Mouse (Mus musculus) stomach, postnatal 0 days (tissue): ENCODE data around the gene St6galnac4. TPM values are rescaled to one million over a fixed set of nuclear protein-coding genes. Genes with fewer than 3 reads are reported as not detected.

Source experiments
- ATAC-seq: fragments of 200-750 bp; cut with Nextera tagmentation; 2 replicates; pipeline ENCODE4 v1.8.0; 2017; ENCODE audit not compliant: low FRiP score, low TSS enrichment
- DNase-seq: peaks from one replicate; pipeline ENCODE4 v3.0.0-alpha.2; 2016; ENCODE audit warnings: low spot score
- H3K27ac ChIP-seq: fragments of 300-500 bp; sonication (generic); replicated peaks from 2 replicates; pipeline ENCODE4 v1.5.1; 2014; ENCODE audit warnings: mild to moderate bottlenecking, control low read depth
- H3K27me3 ChIP-seq: fragments of 300-500 bp; sonication (generic); 2 replicates; pipeline ENCODE4 v1.6.1; 2014; ENCODE audit warnings: low read length; ENCODE audit not compliant: control insufficient read depth, insufficient read depth
- H3K36me3 ChIP-seq: fragments of 300-500 bp; sonication (generic); 2 replicates; pipeline ENCODE4 v1.6.1; 2014; ENCODE audit warnings: low read length, mixed read lengths; ENCODE audit not compliant: control insufficient read depth, insufficient read depth
- H3K4me1 ChIP-seq: fragments of 300-500 bp; sonication (generic); replicated peaks from 2 replicates; pipeline ENCODE4 v1.6.1; 2014; ENCODE audit warnings: antibody characterized with exemption; ENCODE audit not compliant: control insufficient read depth, insufficient read depth
- H3K4me2 ChIP-seq: fragments of 300-500 bp; sonication (generic); replicated peaks from 2 replicates; pipeline ENCODE4 v1.6.1; 2014; ENCODE audit warnings: low read depth, mild to moderate bottlenecking, control low read depth, moderate library complexity
- H3K4me3 ChIP-seq: fragments of 300-500 bp; sonication (generic); 2 replicates; pipeline ENCODE4 v1.5.1; 2014; ENCODE audit warnings: low read depth, low read length, control low read depth
- H3K9ac ChIP-seq: fragments of 300-500 bp; sonication (generic); 2 replicates; pipeline ENCODE4 v1.6.1; 2014; ENCODE audit warnings: mild to moderate bottlenecking, low read length, control low read depth, mixed read lengths
- H3K9me3 ChIP-seq: fragments of 300-500 bp; sonication (generic); 2 replicates; pipeline ENCODE4 v1.6.1; 2016; ENCODE audit warnings: low read length; ENCODE audit not compliant: control insufficient read depth
- CTCF ChIP-seq: IDR thresholded peaks from 2 replicates; pipeline ENCODE4 v1.5.1; 2016; ENCODE audit warnings: antibody characterized with exemption, low read depth, mild to moderate bottlenecking, moderate library complexity
- EP300 ChIP-seq: optimal IDR thresholded peaks from 2 replicates; pipeline ENCODE3; 2016; ENCODE audit warnings: antibody characterized with exemption
- WGBS: fragments of 180-500 bp; shearing (Covaris S2); extraction: QIAGEN DNeasy Blood & Tissue Kit; methylation state at CpG from one replicate; pipeline ENCODE4 v1.1.7; 2014; 5-methylcytosine and 5-hydroxymethylcytosine counted together
- polyA plus RNA-seq: library from polyadenylated mRNA; unstranded; fragments of >200 nt; fragmentation: Nextera tagmentation; extraction: Ambion mirVana; gene quantifications from 2 replicates; pipeline ENCODE4 v1.2.1, GENCODE M21; 2015

The St6galnac4 gene
- polyA plus RNA-seq, 1 experiment from 2014 or later, result 7.7 TPM

DNA sequence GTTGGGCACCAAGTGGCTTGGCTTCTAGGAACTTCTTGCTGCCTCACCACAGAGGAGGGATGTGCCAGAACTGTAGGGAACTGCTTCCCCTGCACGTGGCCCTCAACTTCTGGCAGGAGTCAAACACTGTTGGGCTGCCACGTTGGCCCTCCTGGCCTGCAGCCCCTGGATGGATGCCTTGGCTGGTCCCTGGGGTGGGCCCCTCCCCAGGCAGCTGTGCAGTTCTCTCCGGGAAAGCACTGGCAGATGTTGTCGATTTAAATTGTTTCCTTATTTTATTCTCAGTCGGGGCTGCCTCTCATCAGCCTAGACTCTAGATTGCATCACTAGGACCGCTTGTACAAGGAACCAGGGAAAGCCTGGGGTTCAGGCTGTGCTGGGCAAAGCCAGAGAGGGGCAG is 37.1 kb upstream of the St6galnac4 start:
- Histone ChIP-seq H3K27ac (peak overlapping the region; percentile 67; the same call in 1 of the 2 replicates), H3K4me3 (no peak overlapping the region), H3K27me3 (no peaks in the 10 kb centered on the region), H3K9ac (no peak overlapping the region), H3K4me2 (no peak overlapping the region), H3K4me1 (peaks cover 12% of the 10 kb centered on the region), H3K9me3 (no peaks in the 10 kb centered on the region), H3K36me3 (no peaks in the 10 kb centered on the region)
- DNase-seq (peak; percentile 23), ATAC-seq (peak; percentile 39; the same call in 1 of the 2 replicates)
- TF ChIP-seq EP300 (no peak), CTCF (no peak)
- 26% methylated on average over 6 of the region's 6 CpGs for WGBS

DNA sequence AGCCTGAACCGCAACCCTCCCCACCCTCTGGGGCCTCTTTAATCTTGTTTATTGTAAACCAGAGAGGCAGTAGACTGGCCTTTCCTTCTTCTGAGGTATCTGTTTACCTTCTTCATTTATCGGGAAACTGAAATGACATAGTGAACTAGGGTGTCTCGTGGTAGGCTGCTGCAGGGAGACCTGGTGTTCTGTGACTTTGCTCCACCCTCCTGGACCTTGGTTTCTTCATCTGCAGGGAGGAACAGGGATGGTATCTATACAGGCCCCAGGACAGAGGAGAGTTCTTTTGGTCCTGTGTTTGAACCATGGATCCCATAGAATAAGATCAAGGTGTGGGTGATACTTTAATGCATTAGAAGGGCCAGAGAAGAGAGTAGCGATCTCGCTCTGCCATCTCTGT is 35.7 kb upstream of the St6galnac4 start:
- no peaks in the 10 kb centered on the region for H3K36me3 ChIP-seq
- WGBS, result 61% methylated on average over 5 of the region's 5 CpGs
- DNase-seq (no peak), ATAC-seq (no peak)
- H3K27me3 ChIP-seq, result no peaks in the 10 kb centered on the region
- no peak overlapping the region for H3K4me2 ChIP-seq
- H3K27ac ChIP-seq, result peak overlapping the region; percentile 45; the same call in 1 of the 2 replicates
- no peak overlapping the region for H3K9ac ChIP-seq
- no peaks in the 10 kb centered on the region for H3K9me3 ChIP-seq
- H3K4me1 ChIP-seq, result peaks cover 12% of the 10 kb centered on the region
- no peak overlapping the region for H3K4me3 ChIP-seq
- TF ChIP-seq CTCF, result no peak
- TF ChIP-seq EP300, result no peak

DNA sequence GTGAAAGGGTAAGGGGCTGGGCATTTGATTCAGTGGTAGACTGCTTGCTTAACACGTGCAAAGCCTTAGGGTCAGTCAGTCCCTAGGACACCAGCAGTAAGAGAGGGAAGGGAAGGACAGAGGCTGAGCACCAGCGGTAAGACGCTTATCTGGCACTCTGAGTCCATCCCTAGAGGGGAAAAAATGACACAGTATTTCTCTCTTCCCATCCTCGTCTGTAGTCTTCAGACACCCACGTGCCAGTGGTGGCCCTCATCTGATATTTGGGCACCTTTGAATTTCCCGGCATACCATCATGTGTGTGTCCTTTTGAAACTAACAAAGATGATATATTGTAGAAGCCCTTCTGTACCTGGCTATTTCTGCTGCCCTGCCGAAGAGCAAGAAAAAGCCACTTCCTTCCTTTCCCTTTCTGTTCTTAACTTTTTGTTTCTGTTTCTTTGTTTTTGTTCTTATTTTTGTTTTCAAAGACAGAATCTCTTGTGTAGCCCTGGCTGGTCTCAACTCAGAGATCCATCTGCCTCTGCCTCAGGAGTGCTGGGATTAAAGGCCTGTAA is 33.2 kb upstream of the St6galnac4 start:
- Histone ChIP-seq H3K4me2 (no peak overlapping the region), H3K4me3 (no peak overlapping the region), H3K36me3 (no peaks in the 10 kb centered on the region), H3K9me3 (no peaks in the 10 kb centered on the region), H3K27me3 (no peaks in the 10 kb centered on the region), H3K4me1 (peaks cover 12% of the 10 kb centered on the region), H3K9ac (no peak overlapping the region), H3K27ac (0 out of 2 replicates have a peak overlapping the region, but pooled peaks have one; percentile 4)
- DNase-seq (no peak), ATAC-seq (no peak)
- TF ChIP-seq CTCF, result no peak
- no peak for TF ChIP-seq EP300
- 65% methylated on average over 7 of the region's 7 CpGs for WGBS

GRCm38 (mm10) chr2:32555484-32555883 is 31.4 kb upstream of the St6galnac4 start:
- Histone ChIP-seq H3K9ac (no peak overlapping the region), H3K27me3 (no peaks in the 10 kb centered on the region), H3K4me2 (no peak overlapping the region), H3K36me3 (0 out of 2 replicates have a peak, but pooled peaks cover 2% of the 10 kb centered on the region), H3K27ac (peak overlapping the region; percentile 61), H3K4me3 (no peak overlapping the region), H3K4me1 (peaks cover 2% of the 10 kb centered on the region; the same call in 1 of the 2 replicates), H3K9me3 (no peaks in the 10 kb centered on the region)
- ATAC-seq (peak; percentile 72), DNase-seq (peak; percentile 64)
- TF ChIP-seq EP300 (no peak), CTCF (no peak)
- 48% methylated on average over 4 of the region's 4 CpGs for WGBS

DNA sequence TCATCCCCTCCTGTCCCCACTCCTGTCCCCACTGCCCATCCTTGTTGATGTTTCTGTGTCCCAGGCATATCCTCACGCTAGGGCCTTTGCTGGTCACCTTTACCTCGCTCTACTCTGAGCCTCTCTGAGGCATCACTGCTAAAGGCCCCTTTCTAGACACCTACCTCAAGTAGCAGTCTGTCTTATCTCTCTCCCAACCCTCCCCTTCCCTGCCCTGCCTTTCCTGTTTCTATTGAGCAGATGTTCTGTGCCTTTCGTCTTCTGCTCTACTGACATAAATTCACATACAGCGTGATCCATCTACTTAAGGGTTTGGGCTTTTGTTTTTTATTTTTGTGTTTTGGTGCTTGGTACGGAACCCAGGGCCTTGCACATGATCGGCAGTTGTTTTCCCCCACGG is 30.9 kb upstream of the St6galnac4 start:
- WGBS, result 79% methylated on average over 7 of the region's 7 CpGs
- peak overlapping the region; percentile 61; the same call in 1 of the 2 replicates for H3K27ac ChIP-seq

DNA sequence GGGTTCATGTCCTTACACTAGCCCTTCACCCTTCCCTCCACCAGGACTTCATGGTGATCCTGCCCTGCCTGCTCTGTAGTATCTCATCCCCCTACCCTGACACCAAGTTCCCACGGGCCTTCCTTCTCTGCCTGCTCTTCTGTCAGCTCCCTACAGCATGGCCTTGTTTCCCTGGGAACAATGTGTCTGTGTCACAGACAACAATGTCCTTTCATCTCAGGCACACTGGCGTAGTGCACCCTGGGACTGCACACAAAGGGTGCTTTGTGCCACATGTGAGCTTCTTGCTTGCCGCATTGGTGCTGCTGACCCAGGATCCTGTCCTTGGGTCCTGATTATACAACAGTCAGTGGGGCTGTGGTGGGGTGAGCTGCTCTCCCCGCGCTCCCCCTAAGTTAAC is 27.3 kb upstream of the St6galnac4 start:
- Histone ChIP-seq H3K9ac (no peak overlapping the region; the same call in 1 of the 2 replicates), H3K36me3 (peaks cover 11% of the 10 kb centered on the region; the same call in 1 of the 2 replicates), H3K4me3 (no peak overlapping the region), H3K4me2 (no peak overlapping the region), H3K27ac (no peak overlapping the region), H3K27me3 (no peaks in the 10 kb centered on the region), H3K9me3 (no peaks in the 10 kb centered on the region), H3K4me1 (no peaks in the 10 kb centered on the region)
- DNase-seq, result no peak
- ATAC-seq, result peak; percentile 14; the same call in 1 of the 2 replicates
- WGBS, result 60% methylated on average over 5 of the region's 5 CpGs
- no peak for TF ChIP-seq EP300
- no peak for TF ChIP-seq CTCF

More for the DNA sequence above, 30.9 kb upstream of the St6galnac4 start:
- ATAC-seq (peak; percentile 7; the same call in 1 of the 2 replicates), DNase-seq (no peak)
- no peak overlapping the region for H3K9ac ChIP-seq
- H3K36me3 ChIP-seq, result 0 out of 2 replicates have a peak, but pooled peaks cover 5% of the 10 kb centered on the region
- peaks cover 1% of the 10 kb centered on the region; the same call in 1 of the 2 replicates for H3K4me1 ChIP-seq
- H3K27me3 ChIP-seq, result no peaks in the 10 kb centered on the region
- TF ChIP-seq CTCF (no peak), EP300 (no peak)
- no peaks in the 10 kb centered on the region for H3K9me3 ChIP-seq
- no peak overlapping the region for H3K4me3 ChIP-seq
- no peak overlapping the region for H3K4me2 ChIP-seq
